Mouse (Mus musculus) mouse trophoblast stem cell (cell line): ENCODE measurements around the gene Hoxa9.

ENCODE experiments used
- in situ Hi-C, 2 experiments: fragments of 300-500 bp; cut with MseI, MboI; formaldehyde crosslinking; loops; 2 replicates in 1 of 2; 3 replicates in 1 of 2; pipeline ENCODE4 v1.15.1; 2025

The Hoxa9 gene

DNA sequence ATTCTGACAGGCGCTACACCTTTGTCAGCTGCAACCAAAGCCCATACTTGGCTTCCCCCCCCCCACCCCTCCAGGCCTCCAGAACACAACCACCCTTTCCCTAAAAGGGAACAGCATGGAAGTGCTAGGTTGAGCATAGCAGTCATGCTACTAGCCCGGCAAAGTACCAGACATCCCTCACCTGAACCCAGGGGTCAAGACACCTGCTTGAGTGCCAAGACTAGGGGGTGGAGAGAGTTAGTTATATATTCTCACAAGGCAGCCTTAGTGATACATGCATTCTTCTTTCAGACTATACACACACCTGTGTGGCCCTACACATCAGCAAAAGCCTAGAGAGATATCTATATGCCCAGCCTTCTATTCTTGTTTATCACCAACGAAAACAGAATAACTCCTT lies 45.1 kb downstream of the Hoxa9 start:
- in situ Hi-C loops = no loop called here

DNA sequence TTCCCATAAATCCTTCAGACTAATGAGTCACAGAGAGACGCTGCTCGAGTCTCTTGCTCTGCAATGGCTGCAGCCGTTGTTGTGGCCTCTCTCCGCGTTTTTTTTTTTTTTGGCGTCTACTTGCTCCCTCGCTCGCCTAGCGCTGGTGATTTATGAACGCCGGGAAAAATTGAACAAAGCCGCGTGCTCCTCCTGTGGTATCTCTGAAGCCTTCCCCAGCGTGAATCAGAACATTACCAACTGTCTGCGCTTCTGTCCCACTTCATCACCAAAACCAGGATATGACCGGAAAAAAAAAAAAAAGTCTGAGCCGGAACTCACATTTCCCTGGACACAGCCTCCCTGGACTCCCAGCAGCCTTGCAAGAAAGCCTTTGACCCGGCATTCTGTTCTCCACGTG lies 45.7 kb downstream of the Hoxa9 start:
- in situ Hi-C loops = no loop called here

DNA sequence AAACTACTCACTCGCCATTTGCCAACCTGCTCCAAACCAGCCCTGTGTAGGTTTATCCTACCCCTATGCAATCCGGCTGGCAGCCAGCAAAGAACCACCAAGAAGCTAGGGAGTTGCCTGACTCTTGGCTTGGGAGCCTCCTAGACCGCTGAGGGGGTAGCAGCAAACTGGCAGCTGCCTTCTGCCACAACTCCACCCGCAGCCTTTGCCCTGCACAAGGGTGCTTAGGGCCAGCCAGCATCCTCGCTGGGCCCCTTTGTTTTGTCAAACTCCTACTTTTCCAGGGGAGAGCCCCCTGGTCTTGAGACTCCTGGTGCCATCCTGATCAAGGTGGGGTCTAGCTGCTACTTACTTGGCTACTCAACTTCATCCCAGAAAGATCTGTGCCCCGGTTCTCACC lies 46.2 kb downstream of the Hoxa9 start:
- in situ Hi-C loops = no loop called here

DNA sequence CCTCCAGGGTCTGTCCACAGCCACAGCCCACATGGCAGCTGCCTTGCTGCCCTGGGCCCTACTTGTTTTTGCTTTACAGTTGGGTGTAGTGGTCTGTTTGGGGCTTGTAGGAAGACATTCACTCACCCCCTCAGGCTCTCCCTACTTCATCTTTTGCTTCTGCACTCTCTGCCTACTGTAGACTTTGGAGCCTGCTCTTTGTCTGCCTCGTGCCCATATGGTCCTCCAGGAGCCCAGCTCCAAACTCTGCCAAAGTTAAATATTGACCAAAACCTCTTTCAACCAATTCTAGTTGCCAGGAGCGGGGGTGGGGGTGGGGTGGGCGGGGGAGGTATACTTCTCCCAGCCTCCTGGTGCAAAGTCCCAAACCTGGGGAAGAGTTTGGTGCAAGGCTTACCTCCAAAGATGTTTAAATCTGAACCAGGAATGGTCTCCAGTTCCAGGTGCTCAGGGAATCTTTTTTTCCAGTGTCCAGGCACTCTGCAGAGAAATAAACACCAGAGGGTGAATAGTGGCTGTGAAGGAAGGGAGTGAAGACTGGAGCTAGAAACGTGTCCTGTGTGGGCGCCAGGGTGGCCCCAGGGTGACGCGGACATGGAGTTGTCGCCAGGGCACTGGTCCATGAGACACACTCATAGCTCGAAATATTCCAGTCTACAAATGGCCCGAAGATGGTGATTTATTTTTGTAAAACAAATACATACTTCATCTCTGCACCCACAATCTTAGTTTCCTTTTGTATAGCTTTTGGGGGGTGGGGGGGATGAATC lies 47.4 kb downstream of the Hoxa9 start:
- in situ Hi-C loops = no loop called here

DNA sequence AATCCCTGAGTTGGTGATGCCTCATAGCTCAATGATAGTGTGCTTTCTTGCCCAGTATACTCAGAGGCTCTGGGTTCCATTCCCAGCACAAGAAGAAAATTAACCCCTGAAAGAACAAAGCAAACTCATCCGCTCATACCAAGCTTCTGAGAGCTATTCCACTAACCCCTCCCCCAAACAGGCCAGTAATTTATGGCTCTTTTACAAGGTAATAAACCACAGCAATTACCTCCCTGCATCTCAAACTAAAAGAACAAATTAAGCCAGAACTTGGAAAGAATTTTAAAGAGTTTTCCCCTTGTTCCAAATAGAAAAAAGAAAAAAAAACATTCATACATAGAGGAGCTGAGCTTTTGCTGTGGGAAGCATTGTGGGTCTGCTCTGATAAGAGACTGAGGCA lies 48.1 kb downstream of the Hoxa9 start:
- in situ Hi-C loops = no loop called here

DNA sequence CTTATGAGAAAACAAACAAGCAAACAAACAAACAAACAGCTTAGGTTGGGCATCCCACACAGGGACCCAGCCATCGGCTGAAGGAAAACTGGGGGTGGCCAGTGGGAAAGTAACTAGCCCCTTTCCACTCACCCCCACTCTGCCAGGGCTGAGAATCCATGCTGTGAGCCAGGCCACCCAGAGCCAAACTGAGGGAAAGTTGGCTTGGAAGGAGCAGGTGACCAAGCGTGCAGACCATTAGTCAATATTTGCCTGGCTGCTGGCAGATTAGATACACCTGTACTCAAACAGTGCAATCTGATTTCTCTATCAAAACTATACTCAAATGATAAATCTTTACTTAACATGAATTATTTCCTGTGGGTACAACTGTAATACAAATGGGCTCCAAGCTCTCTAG lies 48.9 kb downstream of the Hoxa9 start:
- in situ Hi-C loops = no loop called here

DNA sequence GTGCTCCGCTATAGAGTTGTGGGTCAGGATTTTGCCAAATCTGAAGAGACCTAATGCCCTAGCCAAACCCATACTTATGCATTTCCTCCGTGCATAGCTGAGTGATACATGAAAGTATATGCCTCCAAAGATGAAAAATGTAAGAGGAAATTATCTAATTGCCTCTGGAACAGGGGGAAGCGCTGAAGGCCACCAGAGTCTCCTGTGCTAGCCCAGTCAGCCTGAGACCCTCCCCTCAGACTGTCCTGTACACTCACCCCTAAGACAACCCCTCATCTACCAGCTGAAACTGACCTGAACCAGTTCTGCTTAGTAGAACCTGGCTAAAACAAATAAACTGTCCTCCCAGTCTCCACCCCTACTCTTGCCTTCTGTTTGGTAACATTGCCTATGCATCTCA lies 50.2 kb downstream of the Hoxa9 start:
- in situ Hi-C loops = no loop called here

DNA sequence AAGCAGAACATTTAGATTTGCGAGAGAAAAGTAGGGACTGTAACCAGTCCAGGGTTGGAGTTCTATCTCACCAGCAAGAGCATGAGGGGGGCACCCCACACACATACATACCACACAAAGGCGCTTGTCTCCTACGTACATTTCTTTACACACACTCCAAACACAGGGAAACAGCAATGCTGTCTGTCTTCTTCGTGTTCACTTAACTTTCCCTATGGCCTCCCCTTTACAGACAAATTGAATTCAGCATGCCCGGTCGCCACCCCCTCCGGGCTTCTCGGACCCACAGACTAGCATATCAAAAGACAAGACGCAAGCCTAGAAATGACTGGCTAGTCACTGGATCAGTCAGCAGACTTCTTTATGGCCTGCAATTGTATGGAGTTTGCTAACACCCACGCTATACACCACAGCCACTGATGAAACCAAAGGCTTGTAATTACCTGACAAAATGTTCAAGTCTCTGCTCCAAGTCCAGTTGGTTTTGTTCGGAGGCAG lies 50.6 kb downstream of the Hoxa9 start:
- in situ Hi-C loops = no loop called here

DNA sequence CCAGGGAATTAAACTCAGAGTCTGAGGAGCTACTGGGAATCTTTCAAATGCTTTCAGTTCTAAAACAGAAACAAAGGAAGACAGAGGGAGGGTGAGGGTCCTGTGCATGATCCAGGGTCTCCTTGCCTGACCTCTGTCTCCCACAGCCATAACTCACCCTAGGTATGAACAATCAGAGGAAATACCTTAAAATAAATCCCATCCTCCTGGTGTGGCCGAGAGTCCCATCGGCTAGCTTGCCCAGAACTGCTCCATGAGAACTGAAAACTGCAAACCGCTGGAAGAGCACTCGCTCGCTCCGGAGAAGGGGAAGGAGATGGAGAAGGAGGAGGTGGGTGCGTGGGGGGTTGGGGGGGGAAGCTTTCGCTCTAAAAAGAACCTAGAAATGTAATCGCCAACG lies 51.2 kb downstream of the Hoxa9 start:
- in situ Hi-C loops = no loop called here

DNA sequence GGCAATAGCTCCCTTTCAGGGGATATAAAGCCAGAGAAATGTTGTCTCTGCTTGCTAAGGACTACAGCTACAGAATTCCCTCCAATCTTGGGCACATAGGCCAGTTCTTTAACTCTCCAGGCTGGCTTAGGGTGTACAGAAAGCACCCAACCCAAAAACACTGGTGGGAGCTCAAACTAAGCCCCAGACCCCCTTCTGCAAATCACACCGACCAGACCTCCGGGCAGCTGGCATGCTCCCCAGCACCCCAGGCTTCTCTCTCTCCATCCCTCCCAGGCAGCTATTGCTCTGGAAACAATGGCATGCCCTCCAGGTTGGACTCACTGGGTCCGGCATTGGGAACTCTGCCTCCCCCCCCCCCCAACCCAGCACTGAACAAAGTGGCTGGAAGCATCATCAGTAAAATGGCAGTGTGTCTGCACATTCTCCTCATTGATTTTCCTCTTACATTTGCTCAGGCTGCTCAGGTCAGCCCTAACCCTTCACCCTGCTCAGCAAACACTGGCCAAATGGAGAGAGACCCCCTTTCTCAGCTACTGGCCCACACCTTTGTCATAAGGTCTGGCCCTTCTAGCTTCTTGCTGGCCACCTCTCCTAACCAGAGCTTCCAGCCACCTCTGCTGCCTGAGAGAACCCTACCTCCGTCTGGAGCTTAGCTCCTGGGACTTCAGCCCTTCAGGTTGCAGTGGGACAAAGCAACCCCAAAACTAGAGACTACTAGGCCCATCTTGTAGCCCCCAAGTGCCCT lies 51.8 kb downstream of the Hoxa9 start:
- in situ Hi-C loops = no loop called here

DNA sequence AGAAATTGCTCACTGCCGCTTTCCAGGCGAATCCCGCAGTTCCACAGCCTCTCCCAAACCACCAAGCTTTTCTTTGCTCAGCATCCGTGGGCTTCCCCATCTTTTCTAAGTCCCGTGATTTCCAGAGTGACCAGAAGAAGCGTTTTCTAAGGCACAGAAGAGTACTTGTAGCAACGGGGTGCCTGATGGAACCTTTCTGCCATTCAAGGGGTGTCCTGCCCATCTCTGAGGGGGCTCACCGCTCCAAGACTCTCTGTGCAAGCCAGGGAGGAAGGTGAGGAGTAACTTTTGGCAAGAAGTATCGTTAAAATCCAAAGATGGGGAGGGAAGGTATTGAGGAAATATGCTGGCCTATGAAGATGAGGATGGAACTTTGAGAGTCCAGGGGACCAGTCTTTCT lies 53.1 kb downstream of the Hoxa9 start:
- in situ Hi-C loops = no loop called here

DNA sequence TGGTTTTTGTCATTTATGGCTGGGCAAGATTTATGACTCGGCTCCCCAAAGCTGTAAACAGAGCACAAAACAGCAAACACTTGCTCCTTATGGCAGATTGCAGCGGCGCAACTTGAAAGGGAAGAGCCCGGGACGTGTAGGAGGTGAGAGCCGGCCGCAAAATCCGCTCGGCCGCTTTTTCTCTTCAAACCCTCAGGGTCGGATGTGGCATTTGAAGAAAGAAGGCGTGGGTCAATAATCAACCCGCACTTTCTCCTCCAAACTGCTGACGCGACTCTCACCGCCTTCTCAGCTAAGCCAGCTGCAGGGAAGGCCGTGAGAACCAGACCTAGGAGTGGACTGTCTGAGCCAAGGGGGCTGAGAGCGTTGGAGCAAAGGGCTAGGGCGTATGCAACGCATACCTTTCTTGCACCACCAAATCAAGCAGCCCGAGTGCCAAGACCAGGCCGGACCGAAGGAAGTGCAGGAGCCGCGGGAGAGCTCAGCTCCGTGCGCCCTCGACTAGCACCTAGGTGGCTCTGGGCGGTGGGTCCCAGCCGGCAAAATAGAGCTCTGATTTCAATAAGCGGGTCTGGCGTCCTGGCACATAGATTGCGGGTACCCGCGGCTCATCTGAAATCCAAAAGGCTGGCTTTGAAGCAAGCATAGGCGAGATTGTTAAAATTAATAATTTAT lies 53.7 kb downstream of the Hoxa9 start, which contains the start of gene 5730596B20Rik:
Gene 5730596B20Rik (plus strand): TSS at position 438 of the 675 bp plus-strand sequence.
- in situ Hi-C loops = no loop called here

DNA sequence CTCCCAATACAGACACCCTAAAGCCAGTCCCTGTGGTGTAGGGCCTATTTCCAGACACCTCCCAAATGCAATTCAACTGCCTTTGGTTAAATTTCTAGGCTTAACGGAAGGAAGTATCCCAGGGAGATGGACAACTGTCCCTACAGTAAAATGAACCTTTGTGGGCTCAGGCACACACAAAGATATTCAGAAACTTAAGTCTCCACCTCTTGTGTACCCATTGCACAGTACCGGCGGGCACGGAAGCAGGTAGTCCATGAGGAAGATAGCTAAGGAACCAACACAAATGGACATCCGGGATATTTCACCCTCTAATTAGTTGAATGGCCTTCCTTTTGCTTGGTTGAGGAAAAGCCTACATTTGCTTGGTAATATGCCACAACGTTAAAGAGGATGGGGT lies 54.5 kb downstream of the Hoxa9 start:
- in situ Hi-C loops = no loop called here

DNA sequence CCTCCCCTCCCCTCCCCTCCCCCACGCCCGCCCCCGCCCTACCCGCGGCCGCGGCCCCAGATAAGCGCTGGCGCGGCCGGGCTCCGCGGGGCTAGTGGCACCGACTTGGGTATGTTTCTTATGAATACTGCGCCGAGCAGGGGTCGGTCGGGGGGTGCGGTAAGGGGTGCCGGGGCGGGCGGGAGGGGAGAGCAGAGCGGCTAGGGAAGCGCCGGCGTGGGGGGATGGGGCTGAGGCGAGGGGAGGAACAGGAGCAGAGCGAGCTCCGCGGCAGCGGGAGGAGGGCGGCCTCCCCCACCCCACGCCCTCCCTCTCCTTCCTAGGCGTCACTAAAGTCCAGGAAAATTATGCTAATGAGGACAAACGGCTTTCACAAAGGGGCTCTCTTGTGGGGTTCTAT lies 55.0 kb downstream of the Hoxa9 start:
- in situ Hi-C loops = no loop called here

DNA sequence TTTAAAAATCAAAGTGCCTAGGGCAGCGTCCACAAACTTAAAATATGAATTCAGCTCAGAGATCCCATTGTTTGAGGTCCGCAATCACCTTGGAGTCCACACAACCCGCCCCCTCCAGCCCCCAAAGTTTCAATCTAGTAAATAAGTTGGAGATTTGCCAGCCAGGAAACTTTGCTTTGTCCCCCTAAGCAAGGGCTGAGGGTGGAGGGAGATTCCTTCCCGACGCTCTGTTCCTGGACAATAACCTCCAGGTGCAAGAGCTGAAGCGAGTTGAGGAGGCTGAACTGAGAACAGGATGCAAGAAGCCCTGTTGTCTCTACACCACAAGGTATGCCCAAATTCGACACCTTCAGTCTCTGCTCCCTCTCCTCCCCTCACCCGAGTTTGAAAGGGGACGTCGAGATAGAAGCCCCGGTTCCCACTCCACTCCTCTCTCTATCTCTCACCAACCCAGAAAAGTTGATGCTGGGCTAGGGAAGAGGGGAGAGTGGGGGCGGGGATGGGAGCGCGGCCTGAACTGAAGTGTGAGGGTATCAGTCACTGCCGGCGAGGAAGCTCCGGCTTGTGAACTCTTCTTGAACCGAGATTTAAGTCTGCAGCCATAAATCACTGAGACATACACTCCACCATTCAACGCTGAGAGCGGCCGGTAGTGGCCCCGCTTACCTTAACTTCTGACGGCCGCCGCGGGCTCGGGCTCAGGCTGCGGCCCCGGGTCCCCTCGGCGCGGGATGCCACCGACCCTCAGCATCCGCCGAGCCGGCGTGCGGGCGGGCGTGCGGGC lies 55.7 kb downstream of the Hoxa9 start:
- in situ Hi-C loops = no loop called here

DNA sequence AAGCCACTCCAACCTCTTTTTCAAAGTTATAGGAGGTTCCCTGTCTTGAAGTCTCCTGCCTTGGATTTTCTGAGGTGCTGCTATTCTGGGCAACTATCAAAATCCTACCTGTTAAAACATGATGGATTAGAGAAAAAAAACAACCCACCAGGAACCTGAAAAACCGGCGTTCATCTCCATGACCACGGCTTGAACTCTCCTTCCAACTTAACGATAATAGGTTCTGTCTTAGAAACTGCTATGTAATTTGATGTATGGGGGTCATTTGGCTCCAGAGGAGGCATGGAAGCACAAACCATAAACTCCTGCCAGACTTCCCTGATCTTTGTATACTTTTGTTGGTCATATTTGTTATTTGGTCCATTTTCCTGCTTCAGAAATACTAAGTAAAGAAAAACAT lies 57.2 kb downstream of the Hoxa9 start:
- in situ Hi-C loops = no loop called here
